Mouse (Mus musculus) kidney, adult 9 months (tissue): ENCODE measurements at regions not wholly inside any gene's neighbourhood (a gene's known extent, or its start where the extent isn't known, plus 50 kb on each side); places are given as distances from the start of the nearest gene placed in this dataset.
"Not testable (repeated sequence)": the region's sequence is repeated elsewhere in the genome, so short reads cannot be mapped to it uniquely, and the experiment has no call there.

ENCODE experiments used
- DNase-seq: peaks from one replicate; pipeline ENCODE4 v3.0.0; 2022

DNA sequence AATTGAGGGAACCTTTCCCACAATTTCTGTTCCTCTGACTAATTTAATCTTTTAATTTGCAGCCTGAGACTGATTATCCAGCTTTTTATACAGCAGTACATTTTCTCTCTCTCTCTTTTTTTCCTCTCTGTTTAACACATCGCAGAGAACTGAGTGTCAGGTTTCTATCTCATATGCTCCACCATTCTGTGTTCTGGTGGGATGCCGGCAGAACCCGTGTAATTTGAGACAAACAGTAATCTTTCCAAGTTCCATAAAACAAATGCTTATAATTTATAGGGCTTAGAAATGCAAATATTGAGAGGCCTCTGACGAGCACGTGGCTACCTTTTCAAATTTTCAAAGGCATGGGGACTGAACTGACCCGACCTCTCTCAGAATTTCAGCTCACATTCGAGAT lies 59.1 kb downstream of the Zbtb18 start:
- no peak for DNase-seq

DNA sequence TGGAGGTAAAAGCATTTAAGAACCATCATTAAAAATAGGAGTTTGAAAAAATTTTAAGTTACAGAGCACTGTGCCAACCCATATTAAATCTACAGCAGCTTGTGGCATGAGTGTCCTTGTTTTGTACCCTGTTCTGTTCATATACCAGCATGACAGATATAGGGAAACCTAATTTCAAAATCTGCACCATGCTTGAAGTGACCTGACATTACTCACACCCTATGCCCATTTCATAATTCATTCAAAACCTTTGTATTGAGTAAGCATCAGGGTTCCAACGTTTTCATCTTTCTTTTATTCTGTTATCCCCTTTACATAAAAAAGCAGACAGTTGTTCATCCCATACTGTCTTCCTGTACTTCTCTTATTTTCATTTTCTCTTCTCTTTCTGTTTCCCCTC lies 61.8 kb downstream of the Zbtb18 start:
- no peak for DNase-seq

DNA sequence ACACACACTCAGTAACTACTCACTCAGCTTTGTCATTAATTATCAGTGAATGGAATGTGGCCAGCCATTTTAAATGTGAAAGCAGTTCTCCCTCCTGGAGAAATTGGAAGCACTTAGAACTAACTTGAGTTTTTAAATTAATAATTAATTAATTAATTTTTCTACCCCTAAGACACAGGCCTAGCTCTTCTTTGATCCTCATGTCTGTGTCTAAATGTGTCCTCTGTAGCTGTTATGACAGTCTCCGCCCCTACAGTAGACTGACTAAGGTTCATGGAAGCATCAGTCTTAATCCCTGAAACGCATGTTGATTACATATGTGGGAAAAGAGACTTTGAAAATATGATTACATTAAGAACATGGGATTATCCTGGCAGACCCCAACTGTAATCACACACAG lies 62.6 kb downstream of the Zbtb18 start:
- peak; percentile 31 for DNase-seq

DNA sequence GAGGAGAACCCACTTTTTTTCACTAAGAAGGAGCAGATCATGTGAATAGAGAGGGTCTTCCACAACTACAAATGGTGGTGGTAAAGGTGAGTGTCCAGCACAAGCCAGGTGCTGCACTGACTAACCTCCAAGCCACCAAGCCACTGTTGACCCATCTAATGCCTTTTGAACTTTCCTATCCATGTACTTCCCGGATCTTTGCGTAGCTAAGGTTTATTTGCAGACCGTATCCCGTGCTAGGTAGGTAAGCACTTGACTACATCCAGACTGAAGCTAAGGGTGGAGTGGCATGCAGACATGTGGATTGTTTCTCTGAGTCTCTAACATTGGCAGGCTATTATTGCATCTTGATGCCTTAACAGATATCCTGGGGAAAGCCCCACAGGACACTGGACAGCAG lies 65.2 kb downstream of the Zbtb18 start:
- DNase-seq = not testable (repeated sequence)

DNA sequence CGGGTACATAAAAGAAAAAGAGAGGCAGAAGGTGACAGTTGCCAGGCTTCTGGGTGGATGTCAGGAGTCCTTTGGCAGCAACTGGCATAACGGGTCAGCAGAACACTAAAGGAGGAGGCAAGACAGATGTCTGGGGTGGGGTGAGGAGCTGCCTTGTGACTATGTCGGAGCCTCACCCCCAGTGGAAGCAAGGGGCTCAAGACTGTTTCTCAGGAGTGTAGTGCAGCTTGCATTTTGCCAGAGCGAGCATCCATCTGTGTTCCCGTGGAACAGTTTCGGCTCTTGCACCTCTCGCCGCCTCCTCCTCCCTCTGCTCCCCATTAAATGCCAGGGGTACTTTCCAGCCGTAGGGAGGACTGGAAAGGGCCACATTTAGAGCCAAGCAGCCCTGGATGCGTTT lies 67.6 kb downstream of the Zbtb18 start:
- DNase-seq = no peak

DNA sequence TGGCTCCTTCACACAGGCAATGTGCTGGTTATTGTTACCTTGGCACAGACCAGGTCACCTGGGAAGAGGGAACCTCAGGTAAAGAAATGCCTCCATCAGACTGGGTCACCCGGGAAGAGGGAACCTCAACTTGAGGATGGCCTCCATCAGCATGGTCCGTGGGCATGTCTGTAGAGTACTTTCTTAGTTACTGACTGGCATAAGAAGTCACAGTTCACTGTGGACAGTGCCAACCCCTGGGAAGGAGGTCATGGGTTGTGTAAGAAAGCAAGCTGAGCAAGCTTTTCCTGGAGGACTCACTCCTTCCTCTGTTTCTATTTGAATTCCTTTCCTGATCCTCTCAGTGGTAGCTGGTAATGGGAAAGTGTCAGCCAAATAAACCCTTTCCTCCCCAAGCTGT lies 70.0 kb downstream of the Zbtb18 start:
- peak; percentile 13 for DNase-seq

DNA sequence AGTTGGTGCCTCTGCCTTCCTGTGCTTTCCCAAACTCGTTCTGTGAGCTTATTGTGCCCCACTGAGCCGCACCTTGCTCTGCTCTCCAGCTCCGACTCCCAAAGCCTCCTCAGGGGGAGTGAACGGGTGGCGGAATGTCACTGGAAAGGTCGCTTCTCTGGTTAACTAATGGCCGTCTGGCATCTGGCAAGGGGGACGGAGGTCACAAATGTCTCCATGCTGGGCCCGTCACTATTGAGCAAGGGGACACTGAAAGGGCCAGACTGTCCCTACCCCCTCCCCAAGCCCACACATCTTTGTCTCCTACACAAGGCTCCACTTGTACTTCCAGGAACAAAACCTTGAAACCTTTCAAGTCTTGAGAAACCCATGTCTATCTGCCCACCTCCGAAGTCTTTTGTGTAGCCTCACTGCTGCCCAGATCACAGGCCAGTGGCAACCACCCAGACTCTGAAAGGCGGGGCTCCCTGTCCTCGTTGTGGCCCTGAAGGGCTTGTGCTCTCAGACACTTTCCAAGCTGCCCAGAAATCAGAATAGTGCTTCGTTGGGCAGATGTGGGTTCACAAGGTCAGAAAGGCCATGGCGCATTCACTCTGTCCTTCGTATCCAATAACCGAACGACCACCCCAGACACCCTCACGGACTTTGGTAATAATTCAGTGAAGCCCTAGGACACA lies 75.9 kb downstream of the Zbtb18 start:
- no peak for DNase-seq

DNA sequence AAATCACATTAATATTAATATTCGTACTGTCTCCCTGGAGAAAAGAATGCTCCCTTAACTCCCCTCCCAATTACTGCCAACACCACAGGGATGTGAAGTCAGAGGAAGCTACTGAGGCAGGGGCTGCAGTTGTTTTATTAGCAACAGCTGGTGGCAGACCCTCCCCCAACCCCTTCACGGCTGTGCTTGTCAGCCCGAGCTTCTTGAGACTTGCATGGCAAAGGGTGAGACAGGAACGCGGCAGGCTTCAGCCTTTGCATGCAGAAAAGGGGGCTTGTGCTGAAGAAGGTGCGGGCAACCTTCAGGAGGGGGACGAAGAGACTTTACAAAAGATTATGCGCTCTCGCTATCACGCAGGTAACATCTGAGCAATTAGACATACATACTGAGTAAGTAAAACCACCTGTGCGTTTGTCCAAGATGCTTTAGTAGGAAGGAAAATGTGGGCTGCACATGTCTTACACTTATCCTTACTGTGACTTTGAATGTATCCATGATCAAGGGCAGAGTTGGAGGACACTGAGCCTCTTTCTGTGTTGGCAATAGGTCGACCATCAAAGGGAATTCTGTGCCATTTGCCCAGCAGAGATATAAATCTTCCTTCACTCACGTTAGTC lies 76.9 kb downstream of the Zbtb18 start:
- DNase-seq = no peak

DNA sequence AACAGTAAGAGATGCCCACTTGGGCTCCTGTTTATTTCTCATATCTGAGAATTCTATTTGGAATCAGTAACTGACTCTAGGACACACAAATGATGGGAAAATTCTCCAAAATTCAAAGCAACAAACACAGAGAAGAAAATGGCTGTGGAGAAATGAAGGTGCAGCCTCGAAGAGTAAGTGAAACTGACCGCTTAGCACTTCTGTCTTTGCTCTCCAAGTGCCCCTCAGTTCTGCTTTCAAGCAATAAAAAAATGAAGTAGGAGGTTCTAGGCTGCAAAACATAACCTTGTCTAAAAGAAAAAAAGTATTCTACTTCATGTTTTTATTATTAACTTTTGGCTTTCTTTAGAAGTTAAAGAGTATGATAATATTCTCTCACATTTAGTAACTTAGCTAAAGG lies 79.0 kb downstream of the Zbtb18 start:
- no peak for DNase-seq

DNA sequence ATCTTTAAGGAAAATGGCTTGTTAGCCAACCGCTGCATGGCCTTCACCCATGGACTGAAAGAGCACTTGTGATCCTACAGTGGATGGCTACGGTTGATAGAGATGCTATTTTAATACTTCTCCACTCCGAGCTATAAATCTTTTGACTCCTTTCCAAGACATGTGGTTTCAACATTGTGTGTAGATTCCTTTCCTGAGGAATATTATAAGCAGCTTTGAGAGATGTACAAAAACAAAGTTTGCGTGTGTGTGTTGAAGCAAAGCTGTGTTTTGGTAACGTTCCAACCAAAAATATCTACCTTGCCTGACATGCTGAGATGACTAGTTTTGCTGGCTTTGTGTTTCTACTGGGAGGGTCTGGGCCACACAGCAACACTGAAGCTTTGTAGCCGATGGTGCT lies 83.0 kb downstream of the Zbtb18 start:
- DNase-seq = no peak

DNA sequence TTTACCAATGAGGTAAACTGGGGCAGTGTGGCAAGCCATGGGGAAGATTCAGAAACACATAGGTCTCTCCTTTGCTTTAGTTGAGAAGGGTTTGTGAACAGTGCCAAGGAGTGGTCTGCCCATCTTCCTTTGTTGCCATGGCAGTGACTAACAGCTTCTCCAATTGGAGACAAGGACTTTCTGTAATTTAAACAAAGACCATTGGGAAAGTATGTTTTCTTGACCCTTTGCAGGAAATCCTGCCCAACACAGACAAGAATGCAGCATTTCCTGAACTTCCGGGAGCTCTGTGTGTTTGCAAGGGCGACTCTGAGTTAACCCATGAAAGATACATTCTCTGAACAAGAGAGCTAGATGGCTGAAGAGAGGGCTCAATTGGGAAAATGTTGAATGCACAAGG lies 89.6 kb downstream of the Zbtb18 start:
- peak; percentile 27 for DNase-seq

DNA sequence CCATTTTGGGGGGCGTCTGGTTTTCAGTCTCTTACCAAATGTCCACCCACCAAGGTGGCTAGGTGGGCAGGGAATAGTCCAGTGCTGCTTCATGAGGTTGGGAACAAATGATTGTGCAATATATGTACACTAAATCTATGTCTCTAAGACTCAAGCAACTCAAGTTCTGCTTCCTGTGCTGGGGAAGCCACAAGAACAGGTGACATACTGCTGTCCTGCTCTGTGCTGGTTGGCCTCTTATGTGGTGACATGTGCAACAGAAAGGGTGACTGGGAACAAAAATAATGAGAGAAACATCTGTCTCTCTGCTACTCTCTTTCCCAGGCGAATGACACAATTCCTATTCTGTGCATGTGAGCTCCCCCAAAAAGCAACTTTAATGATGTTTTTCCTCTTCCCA lies 90.5 kb downstream of the Zbtb18 start:
- DNase-seq = no peak

DNA sequence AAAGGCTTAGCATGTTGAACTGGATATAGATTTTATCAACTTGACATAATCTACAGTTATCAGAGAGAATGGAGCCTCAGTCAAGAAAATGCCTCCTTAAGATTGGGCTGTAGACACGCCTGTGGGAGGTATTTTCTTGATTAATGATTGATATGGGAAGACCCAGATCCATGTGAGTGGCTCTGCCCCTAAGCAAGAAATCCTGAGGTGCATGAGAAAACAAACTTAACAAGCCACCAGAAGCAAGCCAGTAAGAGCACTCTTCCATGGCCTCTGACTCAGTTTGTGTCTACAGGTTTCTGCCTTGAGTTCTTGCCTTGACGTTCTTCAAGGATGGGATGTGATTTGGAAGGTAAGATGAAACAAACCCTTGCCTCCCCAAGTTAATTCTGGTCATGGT lies 91.2 kb downstream of the Zbtb18 start:
- DNase-seq = no peak

DNA sequence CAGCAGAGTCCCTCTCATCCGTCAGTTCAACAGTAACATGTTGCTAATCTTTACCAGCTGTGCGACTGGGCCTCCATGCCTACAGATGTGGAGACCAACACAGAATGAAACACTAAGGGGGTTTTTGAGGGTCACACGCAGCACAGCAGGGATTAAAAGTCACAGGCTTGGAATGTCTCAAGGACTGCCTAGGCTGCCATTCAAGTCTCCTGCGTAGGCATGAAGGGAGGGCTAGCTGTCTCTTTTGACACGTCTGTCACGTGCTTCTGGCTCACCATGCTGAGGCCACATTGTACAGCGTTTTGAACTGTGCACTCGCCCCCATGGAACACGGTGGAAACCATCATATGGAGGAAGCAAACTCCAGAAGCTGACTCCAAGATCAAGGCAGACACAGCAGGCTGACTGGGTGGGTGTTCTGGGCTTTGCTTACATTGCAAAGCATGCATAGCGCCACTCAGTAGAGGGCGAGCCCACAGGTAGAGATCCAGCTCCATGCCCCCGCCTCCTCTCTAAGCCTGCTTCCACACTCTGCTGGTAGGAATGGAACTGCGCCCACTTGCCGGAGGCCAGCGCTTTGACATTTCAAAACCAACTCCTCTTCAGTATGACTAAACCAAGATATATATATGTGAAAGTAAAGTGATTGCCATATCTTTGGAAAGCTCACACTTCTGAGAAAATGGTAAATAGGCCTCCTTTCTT lies 103.0 kb downstream of the Zbtb18 start:
- no peak for DNase-seq

DNA sequence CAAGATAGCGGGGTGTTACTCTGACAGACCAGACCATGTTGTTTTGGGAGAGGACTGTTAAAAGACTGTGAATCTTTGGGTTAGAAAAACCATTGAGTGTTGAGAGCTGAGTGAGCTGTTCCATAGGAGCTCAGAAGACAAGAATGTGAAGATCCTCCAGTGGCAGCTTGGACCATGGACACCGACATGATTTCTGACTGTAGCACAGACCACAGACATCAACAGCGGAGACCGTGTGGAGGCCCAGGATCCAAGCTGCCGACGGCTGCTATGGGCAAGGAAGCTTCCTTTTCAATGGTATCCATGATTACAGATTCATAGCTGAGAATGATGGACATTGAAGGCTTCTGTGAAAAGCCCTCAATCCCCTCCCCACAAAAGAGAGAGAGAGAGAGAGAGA lies 105.6 kb downstream of the Zbtb18 start:
- DNase-seq = no peak

DNA sequence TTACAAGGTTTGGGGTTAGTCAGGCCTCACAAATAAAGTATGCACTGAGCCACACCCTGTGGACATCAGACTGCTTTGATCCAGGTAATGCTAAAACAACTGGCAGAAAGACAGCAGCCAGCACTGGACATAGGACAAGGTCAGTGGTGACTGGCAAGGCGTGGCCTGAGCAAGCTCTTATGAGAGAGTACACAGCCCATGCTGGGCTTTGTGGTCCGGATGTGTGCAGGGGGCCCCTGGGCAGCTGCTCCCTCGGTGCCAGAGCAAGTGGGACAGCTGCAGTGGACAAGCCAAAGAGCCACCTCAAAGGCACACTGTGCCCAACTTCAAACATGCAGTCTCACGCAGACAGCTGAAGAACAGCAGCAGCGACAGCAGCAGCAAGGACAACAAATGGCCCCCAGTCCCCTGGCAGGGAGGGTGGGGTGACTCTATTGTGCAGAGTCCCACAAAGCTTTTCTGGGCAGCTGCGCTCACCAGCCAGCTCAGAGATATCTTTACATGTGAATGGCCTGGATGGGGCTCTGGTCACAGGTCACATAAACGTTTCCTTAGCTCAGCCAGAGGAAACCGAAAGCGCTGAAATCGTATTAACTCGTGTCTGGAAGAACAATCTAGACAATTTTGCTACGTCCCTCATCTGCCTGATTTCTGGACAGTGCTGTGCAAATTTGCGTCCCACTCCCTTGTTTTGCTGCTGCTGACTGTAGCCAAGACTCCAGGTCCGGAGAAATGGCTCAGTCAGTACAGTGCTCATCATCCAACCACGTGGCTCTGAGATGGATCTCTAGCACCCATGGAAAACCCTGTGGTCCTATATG lies 113.5 kb downstream of the Zbtb18 start:
- DNase-seq = no peak

DNA sequence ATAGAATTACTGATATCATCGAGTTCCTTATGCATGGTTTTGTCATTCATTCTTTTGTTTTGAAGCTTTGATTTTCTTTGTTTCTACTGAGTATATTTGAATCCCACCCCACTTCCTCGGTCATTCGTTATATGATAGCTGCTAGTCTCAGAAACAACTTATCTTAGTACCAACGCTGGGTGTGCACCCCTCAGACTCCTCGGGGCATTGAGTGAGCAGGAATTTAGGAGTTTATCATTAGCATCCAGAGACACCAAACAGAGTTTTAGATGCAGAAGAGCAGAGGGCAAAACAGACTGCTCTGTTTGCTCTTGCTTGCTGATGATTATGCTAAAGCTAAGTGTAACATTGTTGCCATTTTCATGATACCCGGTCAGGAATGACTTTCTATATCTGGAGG lies 115.3 kb downstream of the Zbtb18 start:
- DNase-seq = no peak

DNA sequence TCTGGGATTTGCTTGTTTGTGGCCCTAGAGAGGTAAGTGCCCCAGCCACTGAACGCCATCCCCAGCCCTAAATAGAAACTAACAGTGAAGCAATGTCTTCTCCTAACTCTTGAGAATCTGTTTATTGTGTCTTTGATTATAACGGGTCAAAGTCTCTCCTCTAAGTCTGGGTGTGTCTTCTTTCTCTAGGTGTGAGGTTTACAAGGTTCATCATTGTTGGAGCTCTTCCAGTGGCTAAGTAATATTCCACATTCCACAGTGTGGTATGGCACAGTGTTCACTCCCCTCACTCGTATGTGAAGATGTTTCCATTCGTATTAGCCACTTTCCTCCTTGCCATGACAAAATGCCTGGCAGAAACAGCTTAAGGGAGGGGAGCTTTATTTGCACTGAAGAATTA lies 115.7 kb downstream of the Zbtb18 start:
- no peak for DNase-seq

DNA sequence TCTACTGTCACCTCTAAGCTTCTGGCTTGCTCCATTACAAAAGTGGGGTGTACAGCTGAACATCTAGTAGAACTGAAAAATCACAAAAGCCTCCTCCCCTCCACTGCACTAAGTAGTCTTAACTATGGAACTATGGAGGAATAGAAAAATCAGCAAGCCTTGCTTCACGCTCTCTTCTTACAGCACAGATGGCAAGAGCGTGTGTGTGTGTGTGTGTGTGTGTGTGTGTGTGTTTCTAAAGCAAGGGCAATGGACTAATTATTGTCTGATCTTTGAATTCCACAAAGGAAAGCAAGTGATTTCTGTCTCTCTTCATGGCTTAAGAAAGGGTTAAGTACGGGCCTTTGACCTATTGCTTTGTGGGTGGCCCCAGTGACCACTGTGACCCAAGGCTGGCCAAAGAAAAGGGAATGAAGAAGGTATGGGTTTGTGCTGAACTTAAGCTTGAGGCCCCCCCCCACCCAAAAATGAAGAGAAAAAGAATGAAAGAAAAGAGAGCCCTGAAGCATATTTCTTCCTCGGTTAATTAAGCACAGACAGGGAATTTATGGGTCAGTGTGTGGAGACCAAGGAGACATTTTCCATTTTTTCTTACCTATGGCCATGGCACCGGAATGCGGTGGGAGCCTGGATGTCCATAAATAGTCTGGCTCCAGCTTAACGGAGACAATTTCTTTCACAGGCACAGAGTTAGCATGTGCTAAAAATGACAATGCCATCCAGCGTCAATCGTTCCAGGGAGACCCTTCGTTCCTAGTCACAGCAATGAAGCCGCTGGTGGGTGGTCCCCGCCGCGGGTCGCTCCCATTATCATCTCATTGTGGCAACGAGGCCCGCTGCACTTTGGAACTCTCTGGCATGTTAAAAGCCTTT lies 119.8 kb downstream of the Zbtb18 start:
- no peak for DNase-seq

DNA sequence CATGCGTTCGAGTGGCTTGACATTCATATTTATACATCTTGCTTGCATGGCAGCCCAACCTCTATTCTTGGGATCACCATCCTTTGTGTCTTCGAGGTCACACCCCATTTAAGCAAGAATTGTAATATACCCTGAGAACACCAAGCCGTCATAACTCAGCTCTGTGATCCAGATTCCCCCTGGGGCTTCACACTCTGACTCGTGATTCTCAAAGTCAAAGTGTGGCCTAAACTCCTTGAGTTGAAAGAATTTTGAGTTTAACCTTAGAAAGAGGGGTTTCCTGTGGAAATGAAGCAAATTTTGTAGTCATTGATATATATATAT lies 120.4 kb downstream of the Zbtb18 start:
- no peak for DNase-seq

DNA sequence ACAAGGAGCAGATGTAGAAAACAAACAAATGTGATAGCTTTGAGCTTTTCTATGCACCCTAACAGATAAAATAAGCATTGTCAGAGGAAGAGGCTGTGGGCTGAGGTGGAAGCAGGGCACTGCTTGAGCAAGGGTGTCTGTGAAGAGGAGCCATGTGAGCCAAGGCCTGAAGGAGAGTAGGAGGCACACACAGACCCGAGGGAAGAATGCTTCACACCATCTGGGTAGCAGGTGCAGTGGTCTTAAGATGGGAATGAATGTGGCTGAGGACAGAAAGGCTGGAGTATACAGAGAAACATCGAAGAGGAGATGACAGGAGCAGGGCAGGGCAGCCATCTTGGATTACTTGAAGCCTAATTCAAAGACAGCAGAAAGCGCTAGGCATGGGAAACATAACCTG lies 123.5 kb downstream of the Zbtb18 start:
- DNase-seq = no peak

DNA sequence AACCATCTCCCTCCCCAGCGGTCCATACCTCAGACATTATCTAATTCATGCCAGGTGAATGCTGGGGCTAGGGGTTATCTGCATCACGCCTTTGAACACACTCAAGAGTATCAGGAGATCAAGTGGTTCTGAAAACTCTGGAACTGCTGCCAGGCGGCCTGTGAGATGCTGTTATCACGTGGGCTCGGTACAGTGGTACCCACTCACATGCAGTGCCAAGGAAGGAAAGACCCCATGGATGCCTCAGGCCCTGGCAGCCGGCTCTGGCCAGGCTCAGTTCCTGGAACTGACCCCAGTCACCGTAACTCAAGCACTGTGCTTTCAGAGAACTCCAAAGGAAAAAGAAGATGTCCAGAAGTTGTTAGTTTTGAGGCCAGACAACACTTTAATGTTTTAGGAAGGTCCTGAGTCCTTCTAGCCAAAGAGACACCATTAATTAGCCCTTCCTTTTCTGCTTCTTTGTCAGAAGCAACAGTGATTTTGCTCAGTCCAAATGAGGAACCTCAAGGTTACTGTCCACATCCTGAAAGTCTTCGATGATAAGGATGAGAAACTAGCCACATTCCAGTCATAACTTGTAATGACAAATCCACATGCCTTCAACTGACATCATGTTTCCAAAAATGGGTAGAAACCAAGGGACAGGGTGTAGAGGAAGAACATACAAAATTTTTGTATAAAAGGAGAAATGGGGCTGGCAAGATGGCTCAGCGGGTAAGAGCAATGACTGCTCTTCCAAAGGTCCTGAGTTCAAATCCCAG lies 126.1 kb downstream of the Zbtb18 start:
- DNase-seq = no peak
